Mouse (Mus musculus) MEL (cell line): ENCODE results near the gene Carnmt1. TPM values are rescaled to one million over a fixed set of nuclear protein-coding genes. Genes with fewer than 3 reads are reported as not detected.

ENCODE experiments used
- DNase-seq: peaks from one replicate; pipeline ENCODE4 v3.0.0; 2011; ENCODE audit warnings: low read depth, low spot score
- H3K27ac ChIP-seq: 2 replicates; pipeline ENCODE4 v1.5.1; 2012; ENCODE audit warnings: low read depth, mild to moderate bottlenecking, control low read depth, low read length, moderate library complexity; ENCODE audit not compliant: control insufficient read depth
- H3K27me3 ChIP-seq, 2 experiments: fragments of 150-350 bp in 1 of 2; sonication (generic) in 1 of 2; 2 replicates each; pipeline ENCODE4 v1.6.1; 2012; ENCODE audit warnings: low read length in 2 of 2, mild to moderate bottlenecking in 2 of 2, improper control_type of control experiment in 1 of 2, moderate library complexity in 1 of 2; ENCODE audit not compliant: insufficient read depth in 2 of 2, control insufficient read depth in 1 of 2
- H3K36me3 ChIP-seq, 2 experiments: 2 replicates each; pipeline ENCODE4 v1.6.1; 2012 to 2014; ENCODE audit warnings: low read length in 2 of 2, improper control_type of control experiment in 1 of 2, inconsistent platforms in 1 of 2, mild to moderate bottlenecking in 1 of 2; ENCODE audit not compliant: insufficient read depth in 2 of 2, control insufficient read depth in 1 of 2
- H3K4me1 ChIP-seq, 2 experiments: fragments of 150-350 bp in 1 of 2; sonication (generic) in 1 of 2; 2 replicates each; pipeline ENCODE4 v1.6.1; 2012; ENCODE audit warnings: low read length in 2 of 2, improper control_type of control experiment in 1 of 2, mild to moderate bottlenecking in 1 of 2; ENCODE audit not compliant: insufficient read depth in 2 of 2, control insufficient read depth in 1 of 2
- H3K4me3 ChIP-seq, 2 experiments: fragments of 150-350 bp in 1 of 2; sonication (generic) in 1 of 2; 2 replicates each; pipeline ENCODE4 v1.5.1; 2012; ENCODE audit warnings: low read depth in 2 of 2, low read length in 2 of 2, mild to moderate bottlenecking in 2 of 2, moderate library complexity in 2 of 2, control low read depth in 1 of 2, improper control_type of control experiment in 1 of 2; ENCODE audit not compliant: control insufficient read depth in 1 of 2, insufficient read depth in 1 of 2
- H3K79me2 ChIP-seq: 2 replicates; pipeline ENCODE4 v1.6.1; 2012; ENCODE audit warnings: mild to moderate bottlenecking, low read length, moderate library complexity; ENCODE audit not compliant: control insufficient read depth, poor library complexity, insufficient read depth
- H3K9ac ChIP-seq: 2 replicates; pipeline ENCODE4 v1.6.1; 2012; ENCODE audit warnings: low read depth, mild to moderate bottlenecking, control low read depth, low read length, moderate library complexity; ENCODE audit not compliant: control insufficient read depth, poor library complexity, severe bottlenecking
- H3K9me3 ChIP-seq: fragments of 150-350 bp; sonication (generic); replicated peaks from 2 replicates; pipeline ENCODE4 v1.6.1; 2012; ENCODE audit warnings: mild to moderate bottlenecking, low read length, improper control_type of control experiment, moderate library complexity; ENCODE audit not compliant: insufficient read depth
- CHD2 ChIP-seq: IDR thresholded peaks from 2 replicates; pipeline ENCODE4 v1.6.1; 2011; ENCODE audit warnings: low read length, improper control_type of control experiment
- CTCF ChIP-seq, 3 experiments: IDR thresholded peaks in 2 of 3; conservative IDR thresholded peaks in 1 of 3; 2 replicates each; pipeline ENCODE4 v1.5.1; 2011 to 2012; ENCODE audit warnings: low read length in 3 of 3, low read depth in 2 of 3, mild to moderate bottlenecking in 2 of 3, improper control_type of control experiment in 1 of 3, inconsistent platforms in 1 of 3, mixed read lengths in 1 of 3, moderate library complexity in 1 of 3; ENCODE audit not compliant: control insufficient read depth in 1 of 3, insufficient read depth in 1 of 3, poor library complexity in 1 of 3, severe bottlenecking in 1 of 3
- E2F4 ChIP-seq: IDR thresholded peaks from 2 replicates; pipeline ENCODE4 v1.6.1; 2011; ENCODE audit warnings: low read depth, low read length, improper control_type of control experiment, borderline replicate concordance
- ELF1 ChIP-seq: IDR thresholded peaks from 2 replicates; pipeline ENCODE4 v1.6.1; 2014; ENCODE audit warnings: low read depth, mild to moderate bottlenecking, inconsistent platforms, low read length, improper control_type of control experiment, moderate library complexity
- EP300 ChIP-seq, 2 experiments: IDR thresholded peaks; 2 replicates each; pipeline ENCODE4 v1.6.1; 2011; ENCODE audit warnings: improper control_type of control experiment in 2 of 2, low read length in 2 of 2, low read depth in 1 of 2, mild to moderate bottlenecking in 1 of 2
- ETS1 ChIP-seq: IDR thresholded peaks from 2 replicates; pipeline ENCODE4 v1.6.1; 2012; ENCODE audit warnings: low read depth, mild to moderate bottlenecking, inconsistent platforms, low read length, improper control_type of control experiment, moderate library complexity
- GABPA ChIP-seq: IDR thresholded peaks from 2 replicates; pipeline ENCODE4 v1.6.1; 2012; ENCODE audit warnings: low read depth, mild to moderate bottlenecking, inconsistent platforms, low read length, improper control_type of control experiment, moderate library complexity
- GATA1 ChIP-seq: IDR thresholded peaks from 2 replicates; pipeline ENCODE4 v1.6.1; 2011; ENCODE audit warnings: low read depth, low read length, improper control_type of control experiment
- HCFC1 ChIP-seq: IDR thresholded peaks from 2 replicates; pipeline ENCODE4 v1.6.1; 2012; ENCODE audit warnings: low read depth, mild to moderate bottlenecking, inconsistent platforms, low read length, improper control_type of control experiment, moderate library complexity
- JUND ChIP-seq: IDR thresholded peaks from 2 replicates; pipeline ENCODE4 v1.6.1; 2011; ENCODE audit warnings: low read depth, mild to moderate bottlenecking, improper control_type of control experiment, low read length
- MAFK ChIP-seq: IDR thresholded peaks from 2 replicates; pipeline ENCODE4 v1.6.1; 2011; ENCODE audit warnings: low read depth, mild to moderate bottlenecking, low read length, improper control_type of control experiment, borderline replicate concordance
- MAX ChIP-seq: IDR thresholded peaks from 2 replicates; pipeline ENCODE4 v1.6.1; 2011; ENCODE audit warnings: low read length, improper control_type of control experiment
- MEF2A ChIP-seq: IDR thresholded peaks from 2 replicates; pipeline ENCODE4 v1.6.1; 2014; ENCODE audit warnings: low read depth, mild to moderate bottlenecking, inconsistent platforms, low read length, improper control_type of control experiment; ENCODE audit not compliant: poor library complexity, insufficient replicate concordance, severe bottlenecking; ENCODE audit errors: extremely low read depth
- MXI1 ChIP-seq: IDR thresholded peaks from 2 replicates; pipeline ENCODE4 v1.6.1; 2011; ENCODE audit warnings: mild to moderate bottlenecking, low read depth, low read length, improper control_type of control experiment
- MYB ChIP-seq: IDR thresholded peaks from 2 replicates; pipeline ENCODE4 v1.6.1; 2011; ENCODE audit warnings: mild to moderate bottlenecking, low read depth, low read length, improper control_type of control experiment
- MYC ChIP-seq: IDR thresholded peaks from 2 replicates; pipeline ENCODE4 v1.6.1; 2011; ENCODE audit warnings: low read depth, mild to moderate bottlenecking, low read length, improper control_type of control experiment, moderate library complexity
- NELFE ChIP-seq: IDR thresholded peaks from 2 replicates; pipeline ENCODE4 v1.6.1; 2011; ENCODE audit warnings: low read depth, low read length, improper control_type of control experiment
- NRF1 ChIP-seq: IDR thresholded peaks from 2 replicates; pipeline ENCODE4 v1.6.1; 2014; ENCODE audit warnings: low read depth, mild to moderate bottlenecking, inconsistent platforms, low read length, improper control_type of control experiment, moderate library complexity; ENCODE audit not compliant: poor library complexity, insufficient read depth, severe bottlenecking
- POLR2A ChIP-seq, 2 experiments: IDR thresholded peaks; 2 replicates each; pipeline ENCODE4 v1.6.1; 2011 to 2012; ENCODE audit warnings: low read length in 2 of 2, mild to moderate bottlenecking in 2 of 2, control low read depth in 1 of 2, improper control_type of control experiment in 1 of 2, low read depth in 1 of 2, moderate library complexity in 1 of 2; ENCODE audit not compliant: control insufficient read depth in 1 of 2, insufficient read depth in 1 of 2, poor library complexity in 1 of 2
- POLR2AphosphoS2 ChIP-seq: IDR thresholded peaks from 2 replicates; pipeline ENCODE4 v1.6.1; 2011; ENCODE audit warnings: low read length, improper control_type of control experiment
- POLR2AphosphoS5 ChIP-seq: IDR thresholded peaks from 2 replicates; pipeline ENCODE4 v1.6.1; 2012; ENCODE audit warnings: low read depth, borderline replicate concordance, mild to moderate bottlenecking, inconsistent platforms, low read length, moderate library complexity, mixed read lengths
- SIN3A ChIP-seq: IDR thresholded peaks from 2 replicates; pipeline ENCODE4 v1.6.1; 2012; ENCODE audit warnings: low read length, improper control_type of control experiment, inconsistent platforms
- SMC3 ChIP-seq: IDR thresholded peaks from 2 replicates; pipeline ENCODE4 v1.6.1; 2011; ENCODE audit warnings: low read depth, low read length, improper control_type of control experiment
- TAL1 ChIP-seq: IDR thresholded peaks from 2 replicates; pipeline ENCODE4 v1.6.1; 2012; ENCODE audit warnings: mild to moderate bottlenecking, inconsistent platforms, low read length, moderate library complexity, mixed read lengths
- TCF12 ChIP-seq: IDR thresholded peaks from 2 replicates; pipeline ENCODE4 v1.6.1; 2014; ENCODE audit warnings: low read depth, mild to moderate bottlenecking, inconsistent platforms, low read length, improper control_type of control experiment, moderate library complexity
- UBTF ChIP-seq: IDR thresholded peaks from 2 replicates; pipeline ENCODE4 v1.6.1; 2012; ENCODE audit warnings: low read depth, mild to moderate bottlenecking, inconsistent platforms, low read length, improper control_type of control experiment, moderate library complexity, borderline replicate concordance; ENCODE audit not compliant: insufficient read depth
- USF1 ChIP-seq: IDR thresholded peaks from 2 replicates; pipeline ENCODE4 v1.6.1; 2014; ENCODE audit warnings: low read depth, mild to moderate bottlenecking, inconsistent platforms, low read length, improper control_type of control experiment, moderate library complexity
- USF2 ChIP-seq, 2 experiments: IDR thresholded peaks; 2 replicates each; pipeline ENCODE4 v1.6.1; 2011 to 2012; ENCODE audit warnings: improper control_type of control experiment in 2 of 2, low read length in 2 of 2, borderline replicate concordance in 1 of 2, inconsistent platforms in 1 of 2, low read depth in 1 of 2, mild to moderate bottlenecking in 1 of 2; ENCODE audit not compliant: insufficient read depth in 1 of 2
- ZC3H11A ChIP-seq: IDR thresholded peaks from 2 replicates; pipeline ENCODE4 v1.6.1; 2012; ENCODE audit warnings: low read depth, mild to moderate bottlenecking, inconsistent platforms, low read length, improper control_type of control experiment
- ZMIZ1 ChIP-seq: IDR thresholded peaks from 2 replicates; pipeline ENCODE4 v1.6.1; 2012; ENCODE audit warnings: low read depth, mild to moderate bottlenecking, inconsistent platforms, low read length, improper control_type of control experiment, moderate library complexity
- ZNF384 ChIP-seq: IDR thresholded peaks from 2 replicates; pipeline ENCODE4 v1.6.1; 2012; ENCODE audit warnings: low read depth, mild to moderate bottlenecking, inconsistent platforms, low read length, improper control_type of control experiment
- polyA plus RNA-seq, 2 experiments: library from polyadenylated mRNA; stranded (reverse) in 1 of 2; unstranded in 1 of 2; fragments of >175 nt in 1 of 2; fragments of >200 nt in 1 of 2; gene quantifications; 2 replicates each; pipeline versions ENCODE4 v1.2.1 to v1.2.4; 2012; ENCODE audit warnings: low replicate concordance in 2 of 2, low read depth in 1 of 2; ENCODE audit not compliant: insufficient read length in 2 of 2, insufficient read depth in 1 of 2, missing spikeins in 1 of 2
- total RNA-seq: library from RNA; depleted of rRNA; stranded (reverse); fragments of 300-350 nt; gene quantifications from 2 replicates; pipeline ENCODE4 v1.2.3, GENCODE M21; 2012; rRNA removed

Carnmt1 gene
- 15.4 and 16.4 TPM in 2 replicates for total RNA-seq
- 10 to 100 TPM in 1 of 2 experiments, not detected in 1; 23.3 TPM for polyA plus RNA-seq

- TF ChIP-seq POLR2AphosphoS2, result no peak
- no peak for TF ChIP-seq MYB
- no peak for TF ChIP-seq ZMIZ1
- no peak for TF ChIP-seq CHD2
- TF ChIP-seq POLR2AphosphoS5, result no peak
- TF ChIP-seq ELF1, result peak; percentile 70
- no peak for TF ChIP-seq USF2 (IDR thresholded peaks at IDR 0.05; ENCODE audit: borderline replicate concordance in 1 of 2, insufficient read depth in 1 of 2, low read depth in 1 of 2, low read length in 2 of 2)
- TF ChIP-seq MEF2A, result no peak
- TF ChIP-seq GABPA, result no peak
- TF ChIP-seq CTCF (IDR thresholded peaks at IDR 0.05 in 2 of 3, conservative IDR thresholded peaks at IDR 0.05 in 1 of 3; ENCODE audit: control insufficient read depth in 1 of 3, insufficient read depth in 1 of 3, low read depth in 2 of 3, low read length in 3 of 3, poor library complexity in 1 of 3, severe bottlenecking in 1 of 3), result 0 out of 6 replicates have a peak, but pooled peaks of 1 of the 3 experiments have one; percentile 6
- TF ChIP-seq JUND, result no peak
- 0 out of 2 replicates have a peak, but pooled peaks have one; percentile 13 for TF ChIP-seq MXI1
- TF ChIP-seq EP300 (IDR thresholded peaks at IDR 0.05; ENCODE audit: low read depth in 1 of 2, low read length in 2 of 2), result no peak
- no peak; the same call in 1 of the 2 replicates for TF ChIP-seq NELFE
- no peak for TF ChIP-seq USF1
- no peak; the same call in none of the 2 replicates for TF ChIP-seq SIN3A
- TF ChIP-seq TAL1, result no peak
- no peak for TF ChIP-seq ETS1
- no peak for TF ChIP-seq MAX
- TF ChIP-seq TCF12, result 0 out of 2 replicates have a peak, but pooled peaks have one; percentile 23
- no peak for TF ChIP-seq E2F4
- TF ChIP-seq ZC3H11A, result no peak
- no peak for TF ChIP-seq SMC3
- TF ChIP-seq MYC, result no peak
- TF ChIP-seq POLR2A (IDR thresholded peaks at IDR 0.05; ENCODE audit: control insufficient read depth in 1 of 2, insufficient read depth in 1 of 2, low read depth in 1 of 2, low read length in 2 of 2, poor library complexity in 1 of 2), result peak; percentile 35 to 76; a peak in 3 of 4 replicates
- 0 out of 2 replicates have a peak, but pooled peaks have one; percentile 73 for TF ChIP-seq UBTF
- TF ChIP-seq MAFK, result no peak
- TF ChIP-seq ZNF384, result no peak
- TF ChIP-seq HCFC1, result peak; percentile 68; the same call in 1 of the 2 replicates
- peak; percentile 84 for TF ChIP-seq NRF1
- TF ChIP-seq GATA1, result no peak
These were observed at the start of gene Carnmt1 for GRCm38 (mm10) chr19:18670608-18671007. Gene Carnmt1, plus strand, starts transcription at chr19:18670764.

More at GRCm38 (mm10) chr19:18670608-18671007, at the start of gene Carnmt1:
- Histone ChIP-seq H3K79me2 (peaks cover 38% of the 10 kb centered on the region), H3K27me3 (no peaks in the 10 kb centered on the region), H3K4me1 (peaks cover 8 to 23% of the 10 kb centered on the region in 2 experiments), H3K4me3 (peak within 1 kb of the TSS; percentile 99 to 100), H3K9me3 (no peaks in the 10 kb centered on the region), H3K36me3 (peaks cover 2 to 15% of the 10 kb centered on the region in 2 experiments), H3K27ac (peak within 1 kb of the TSS; percentile 34), H3K9ac (peak within 1 kb of the TSS; percentile 98)
- peak; percentile 97 for DNase-seq
